Mouse (Mus musculus): Measurements from ENCODE around the gene Zfpl1. TPM values are rescaled to one million over a fixed set of nuclear protein-coding genes. Genes with fewer than 3 reads are reported as not detected.

The Zfpl1 gene
- polyA plus RNA-seq, 1 experiment from 2014 or later = 88.8 TPM

DNA sequence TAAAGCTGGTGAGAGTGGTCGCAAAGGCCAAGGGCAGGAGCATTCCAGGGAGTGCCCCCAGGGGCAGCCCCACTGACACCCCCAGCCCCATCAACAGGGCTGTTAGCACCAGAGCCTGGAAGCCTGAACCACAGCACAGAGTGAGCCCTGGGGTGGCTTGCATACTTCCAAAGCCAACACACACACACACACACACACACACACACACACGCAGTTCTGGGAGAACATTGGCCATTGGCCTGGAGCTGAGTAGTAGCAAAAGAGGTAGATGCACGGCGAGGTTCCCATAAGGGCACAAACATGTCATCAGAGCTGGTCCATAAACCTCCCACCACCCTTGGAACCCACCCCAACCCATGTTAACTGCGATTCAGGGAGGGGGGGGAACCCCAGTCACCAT, 18.2 kb downstream of the Zfpl1 start:
- Histone ChIP-seq H3K9me3 (no peaks in the 10 kb centered on the region), H3K9ac (peak overlapping the region; percentile 41), H3K27ac (peak overlapping the region; percentile 72; the same call in 1 of the 2 replicates), H3K36me3 (peaks cover 28% of the 10 kb centered on the region), H3K27me3 (no peaks in the 10 kb centered on the region), H3K4me1 (peaks cover 36% of the 10 kb centered on the region), H3K4me2 (peak overlapping the region; percentile 82), H3K4me3 (peak overlapping the region; percentile 45)
- no peak for ATAC-seq (ENCODE audit: insufficient number of reproducible peaks, low FRiP score, low TSS enrichment, low read depth)
- 35% methylated on average over 5 of the region's 5 CpGs for WGBS

DNA sequence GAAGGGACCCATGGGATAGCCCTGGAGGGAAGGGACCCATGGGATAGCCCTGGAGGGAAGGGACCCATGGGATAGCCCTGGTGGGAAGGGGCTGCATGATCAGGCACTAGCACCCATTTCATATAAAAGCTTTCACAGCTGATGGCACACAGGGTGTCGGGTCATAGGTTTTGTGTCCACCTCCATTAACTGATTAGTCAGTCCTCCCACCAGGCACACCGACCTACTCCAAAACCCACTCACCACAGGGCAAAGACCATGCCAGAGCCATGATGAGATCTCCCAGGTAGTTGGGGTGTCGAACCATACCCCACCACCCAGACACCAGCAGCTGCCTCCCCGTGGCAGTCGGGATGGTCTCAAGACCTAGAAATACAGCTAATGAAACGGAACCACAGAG, 21.7 kb downstream of the Zfpl1 start:
- no peak overlapping the region for H3K9ac ChIP-seq
- no peak for ATAC-seq (ENCODE audit: insufficient number of reproducible peaks, low FRiP score, low TSS enrichment, low read depth)
- peaks cover 46% of the 10 kb centered on the region for H3K4me1 ChIP-seq
- no peak overlapping the region for H3K4me3 ChIP-seq
- H3K4me2 ChIP-seq = no peak overlapping the region
- H3K36me3 ChIP-seq = peaks cover 10% of the 10 kb centered on the region
- H3K27ac ChIP-seq = no peak overlapping the region
- no peaks in the 10 kb centered on the region for H3K9me3 ChIP-seq
- WGBS = 92% methylated on average over 6 of the region's 6 CpGs
- H3K27me3 ChIP-seq = no peaks in the 10 kb centered on the region

DNA sequence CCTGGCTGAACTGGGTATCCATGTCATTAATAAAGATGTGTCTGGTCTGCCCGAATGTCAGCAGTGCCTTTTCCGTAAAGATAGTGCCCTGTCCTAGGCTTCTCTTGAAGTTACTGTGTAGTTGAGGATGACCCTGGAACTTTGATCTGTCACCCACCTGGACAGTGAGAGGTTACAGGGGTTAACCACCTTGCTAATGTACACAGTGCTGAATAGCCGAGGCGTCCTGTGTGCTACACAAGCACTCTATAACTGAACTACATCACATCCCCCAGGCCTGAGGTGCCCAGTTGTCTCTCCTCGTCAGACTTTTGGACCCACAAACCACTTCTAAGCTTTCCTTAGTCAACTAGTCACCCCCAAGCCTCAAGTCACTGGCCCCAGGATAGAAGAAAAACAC, 22.3 kb downstream of the Zfpl1 start:
- Histone ChIP-seq H3K9ac (peak overlapping the region; percentile 86; the same call in 1 of the 2 replicates), H3K4me3 (peak overlapping the region; percentile 85), H3K27ac (peak overlapping the region; percentile 94), H3K27me3 (no peaks in the 10 kb centered on the region), H3K4me2 (peak overlapping the region; percentile 94), H3K4me1 (peaks cover 39% of the 10 kb centered on the region), H3K36me3 (peaks cover 10% of the 10 kb centered on the region), H3K9me3 (no peaks in the 10 kb centered on the region)
- 65% methylated on average over 5 of the region's 5 CpGs for WGBS
- no peak for ATAC-seq (ENCODE audit: insufficient number of reproducible peaks, low FRiP score, low TSS enrichment, low read depth)

DNA sequence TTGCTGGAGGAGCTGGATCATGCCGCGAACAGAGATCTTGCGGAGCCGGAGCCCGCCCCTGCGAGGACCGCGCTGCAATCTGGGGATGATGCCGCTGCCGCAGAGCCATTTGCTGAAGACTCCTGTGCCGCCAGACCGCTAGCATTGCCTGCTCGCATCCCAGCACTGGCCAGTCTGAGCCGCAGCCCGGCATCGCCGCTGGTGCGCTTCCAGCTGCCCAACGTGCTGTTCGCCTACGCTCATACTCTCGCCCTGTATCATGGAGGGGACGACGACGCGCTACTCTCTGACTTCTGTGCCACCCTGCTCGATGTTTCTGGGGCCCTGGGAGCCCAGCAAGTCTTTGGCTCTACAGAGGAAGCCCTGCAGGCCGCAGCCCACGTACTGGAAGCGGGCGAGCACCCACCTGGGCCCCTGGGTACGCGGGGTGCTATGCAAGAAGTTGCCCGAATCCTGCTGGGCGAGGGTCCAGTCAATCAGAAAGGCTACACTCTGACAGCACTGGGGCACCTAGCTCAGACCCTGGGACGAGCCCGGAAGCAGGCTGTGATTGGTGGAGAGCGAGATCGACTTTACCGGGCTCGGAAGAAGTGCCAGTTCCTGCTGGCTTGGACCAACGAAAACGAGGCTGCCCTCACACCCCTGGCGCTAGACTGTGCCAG, 23.0 kb downstream of the Zfpl1 start:
- Histone ChIP-seq H3K4me2 (peak overlapping the region; percentile 94), H3K36me3 (peaks cover 10% of the 10 kb centered on the region), H3K4me3 (peak overlapping the region; percentile 85), H3K27ac (peak overlapping the region; percentile 94), H3K9ac (peak overlapping the region; percentile 86), H3K27me3 (no peaks in the 10 kb centered on the region), H3K9me3 (no peaks in the 10 kb centered on the region), H3K4me1 (peaks cover 35% of the 10 kb centered on the region)
- WGBS = 2% methylated on average over 44 of the region's 44 CpGs
- ATAC-seq (ENCODE audit: insufficient number of reproducible peaks, low FRiP score, low TSS enrichment, low read depth) = no peak

GRCm38 (mm10) chr19:6061021-6061533, 23.7 kb downstream of the Zfpl1 start, which contains the start of gene Znhit2:
Znhit2 (plus strand) TSS chr19:6061192.
- H3K9me3 ChIP-seq = no peaks in the 10 kb centered on the region
- H3K27me3 ChIP-seq = no peaks in the 10 kb centered on the region
- H3K36me3 ChIP-seq = peaks cover 10% of the 10 kb centered on the region
- under 1% methylated on average over 58 of the region's 58 CpGs for WGBS
- peak; percentile 70; the same call in 1 of the 2 replicates for ATAC-seq (ENCODE audit: insufficient number of reproducible peaks, low FRiP score, low TSS enrichment, low read depth)
- H3K27ac ChIP-seq = peak within 1 kb of the TSS; percentile 94
- H3K4me1 ChIP-seq = peaks cover 35% of the 10 kb centered on the region
- H3K4me3 ChIP-seq = peak within 1 kb of the TSS; percentile 85
- H3K9ac ChIP-seq = peak within 1 kb of the TSS; percentile 86
- peak within 1 kb of the TSS; percentile 94 for H3K4me2 ChIP-seq

DNA sequence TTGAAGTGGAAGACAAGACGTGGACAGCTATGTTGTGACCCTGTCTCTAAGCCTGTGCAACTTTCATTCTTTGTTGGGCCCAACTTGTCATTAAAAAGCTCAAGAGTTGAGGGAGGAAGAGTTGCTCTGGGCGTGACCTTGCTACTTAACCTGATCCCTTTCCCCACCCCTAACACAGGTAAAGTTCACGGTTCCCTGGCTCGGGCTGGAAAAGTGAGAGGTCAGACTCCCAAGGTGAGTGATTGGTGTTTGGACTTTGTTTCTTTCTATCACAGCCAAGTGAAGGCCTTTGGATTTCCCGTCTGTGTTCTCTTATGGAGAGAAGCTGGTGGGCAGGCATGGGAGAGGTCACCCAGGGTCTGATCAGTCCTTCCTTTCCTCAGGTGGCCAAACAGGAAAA, 25.8 kb downstream of the Zfpl1 start:
- Histone ChIP-seq H3K9me3 (no peaks in the 10 kb centered on the region), H3K27ac (peak overlapping the region; percentile 84; the same call in 1 of the 2 replicates), H3K4me3 (peak overlapping the region; percentile 90), H3K27me3 (no peaks in the 10 kb centered on the region), H3K9ac (no peak overlapping the region; the same call in 1 of the 2 replicates), H3K4me1 (peaks cover 35% of the 10 kb centered on the region), H3K4me2 (peak overlapping the region; percentile 70), H3K36me3 (peaks cover 27% of the 10 kb centered on the region)
- ATAC-seq (ENCODE audit: insufficient number of reproducible peaks, low FRiP score, low TSS enrichment, low read depth) = no peak
- 73% methylated on average over 5 of the region's 5 CpGs for WGBS

- no peaks in the 10 kb centered on the region for H3K27me3 ChIP-seq
- peaks cover 32% of the 10 kb centered on the region for H3K36me3 ChIP-seq
- 33% methylated on average over 5 of the region's 5 CpGs for WGBS
- ATAC-seq (ENCODE audit: insufficient number of reproducible peaks, low FRiP score, low TSS enrichment, low read depth) = no peak
- peaks cover 35% of the 10 kb centered on the region for H3K4me1 ChIP-seq
- H3K4me2 ChIP-seq = peak overlapping the region; percentile 70
- peak overlapping the region; percentile 84 for H3K27ac ChIP-seq
- H3K9me3 ChIP-seq = no peaks in the 10 kb centered on the region
- peak overlapping the region; percentile 90 for H3K9ac ChIP-seq
- peak overlapping the region; percentile 90 for H3K4me3 ChIP-seq
Measured at GRCm38 (mm10) chr19:6058513-6058912, 26.2 kb downstream of the Zfpl1 start.

DNA sequence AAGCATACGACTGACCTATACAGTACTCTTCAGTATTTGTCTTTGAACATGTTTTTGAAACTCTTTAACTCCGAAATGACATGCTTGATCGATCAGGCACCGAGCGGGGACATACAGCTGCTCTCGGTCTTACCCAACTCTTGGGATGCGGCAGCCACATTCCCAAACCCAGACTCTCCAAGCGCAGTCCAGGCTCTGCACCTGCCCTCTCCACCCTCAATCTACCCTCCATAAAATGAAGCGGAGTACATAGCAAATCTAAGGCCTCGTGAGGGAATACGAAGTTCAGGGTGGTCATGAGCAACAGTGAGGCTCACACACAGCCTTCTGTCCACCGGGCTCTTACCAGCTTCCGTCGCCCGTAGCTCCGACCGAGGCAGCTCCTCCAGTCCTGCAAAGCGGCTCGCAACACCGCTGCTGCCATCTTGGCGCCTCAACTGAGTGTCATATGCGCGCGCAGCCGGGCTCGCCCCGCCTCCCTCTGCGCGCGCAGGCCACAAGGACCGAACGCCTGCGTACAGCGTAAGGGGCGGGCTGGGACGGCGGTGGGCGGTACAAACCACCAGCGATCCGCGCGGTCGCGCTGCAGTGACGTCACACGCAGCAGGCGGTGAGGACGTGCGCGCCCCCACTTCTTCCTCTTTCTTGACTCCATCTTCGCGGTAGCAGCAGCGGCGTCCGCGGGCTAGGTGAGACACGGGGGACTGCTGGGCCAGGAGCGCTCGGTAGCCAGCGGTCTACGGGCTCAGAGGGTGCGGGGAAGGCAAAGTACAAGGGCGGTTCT, 27.3 kb downstream of the Zfpl1 start, which contains the start of the genes Mrpl49 and Fau:
Gene Mrpl49 (minus strand): TSS at position 473 of the 784 bp plus-strand sequence.
Gene Fau (plus strand): TSS at position 532 of the 784 bp plus-strand sequence.
- peak; percentile 87 for ATAC-seq (ENCODE audit: insufficient number of reproducible peaks, low FRiP score, low TSS enrichment, low read depth)

DNA sequence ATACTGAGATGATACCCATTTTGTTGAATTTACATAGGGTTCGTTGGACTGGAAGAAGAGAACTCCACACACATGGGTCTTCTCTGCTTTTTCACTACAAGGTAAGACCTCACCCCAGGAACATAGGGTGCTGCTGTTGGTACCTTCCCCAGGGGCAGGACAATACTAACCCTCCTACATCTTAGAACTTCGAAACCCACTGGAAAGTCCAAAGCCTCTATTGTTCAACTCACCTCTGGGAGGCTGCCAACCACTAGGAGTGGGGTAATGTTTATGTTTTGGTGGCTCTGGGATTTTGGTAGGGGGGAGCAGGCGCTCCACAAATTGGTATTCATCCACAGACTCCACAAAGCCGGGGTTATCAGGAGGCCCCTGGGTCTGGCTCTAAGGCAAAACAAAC, 28.1 kb downstream of the Zfpl1 start:
- WGBS = 58% methylated on average over 4 of the region's 4 CpGs
- ATAC-seq (ENCODE audit: insufficient number of reproducible peaks, low FRiP score, low TSS enrichment, low read depth) = no peak
- peaks cover 50% of the 10 kb centered on the region for H3K36me3 ChIP-seq

More for the DNA sequence above, 27.3 kb downstream of the Zfpl1 start, which contains the start of the genes Mrpl49 and Fau:
- H3K27ac ChIP-seq = peak within 1 kb of the TSS; percentile 84
- H3K4me2 ChIP-seq = peak within 1 kb of the TSS; percentile 70
- H3K4me3 ChIP-seq = peak within 1 kb of the TSS; percentile 90
- H3K4me1 ChIP-seq = peaks cover 35% of the 10 kb centered on the region
- peak within 1 kb of the TSS; percentile 90 for H3K9ac ChIP-seq
- WGBS = under 1% methylated on average over 63 of the region's 63 CpGs
- peaks cover 42% of the 10 kb centered on the region for H3K36me3 ChIP-seq
- no peaks in the 10 kb centered on the region for H3K27me3 ChIP-seq
- no peaks in the 10 kb centered on the region for H3K9me3 ChIP-seq

DNA sequence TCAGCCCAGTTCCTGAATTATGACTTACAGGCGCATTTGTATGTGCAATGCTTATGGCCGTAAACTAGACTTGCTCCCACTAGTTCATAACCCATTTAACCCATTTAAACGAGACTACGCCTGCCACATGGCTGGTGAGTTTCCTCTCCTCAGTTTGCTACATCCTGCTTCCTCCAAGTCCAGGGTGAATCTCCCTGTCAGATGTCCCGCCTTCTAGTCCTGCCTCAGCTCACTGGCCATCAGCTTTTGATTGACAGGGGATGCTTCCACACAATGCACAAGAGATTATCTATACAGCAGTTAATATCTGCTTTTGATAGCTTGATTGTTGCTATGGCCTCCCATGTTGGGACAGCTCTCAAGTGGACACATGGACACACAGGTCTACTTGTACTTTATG, 30.5 kb downstream of the Zfpl1 start:
- H3K4me1 ChIP-seq = peaks cover 21% of the 10 kb centered on the region
- no peak overlapping the region for H3K4me2 ChIP-seq
- H3K4me3 ChIP-seq = no peak overlapping the region
- H3K9ac ChIP-seq = no peak overlapping the region
- no peak overlapping the region for H3K27ac ChIP-seq
- H3K27me3 ChIP-seq = no peaks in the 10 kb centered on the region
- H3K36me3 ChIP-seq = peaks cover 69% of the 10 kb centered on the region
- 76% methylated on average over 5 of the region's 5 CpGs for WGBS
- no peaks in the 10 kb centered on the region for H3K9me3 ChIP-seq
- no peak for ATAC-seq (ENCODE audit: insufficient number of reproducible peaks, low FRiP score, low TSS enrichment, low read depth)

More for the DNA sequence above, 28.1 kb downstream of the Zfpl1 start:
- H3K27me3 ChIP-seq = no peaks in the 10 kb centered on the region
- H3K9me3 ChIP-seq = no peaks in the 10 kb centered on the region
- peak overlapping the region; percentile 66 for H3K4me2 ChIP-seq
- peak overlapping the region; percentile 67 for H3K9ac ChIP-seq
- H3K27ac ChIP-seq = no peak overlapping the region
- peak overlapping the region; percentile 90 for H3K4me3 ChIP-seq
- H3K4me1 ChIP-seq = peaks cover 27% of the 10 kb centered on the region

DNA sequence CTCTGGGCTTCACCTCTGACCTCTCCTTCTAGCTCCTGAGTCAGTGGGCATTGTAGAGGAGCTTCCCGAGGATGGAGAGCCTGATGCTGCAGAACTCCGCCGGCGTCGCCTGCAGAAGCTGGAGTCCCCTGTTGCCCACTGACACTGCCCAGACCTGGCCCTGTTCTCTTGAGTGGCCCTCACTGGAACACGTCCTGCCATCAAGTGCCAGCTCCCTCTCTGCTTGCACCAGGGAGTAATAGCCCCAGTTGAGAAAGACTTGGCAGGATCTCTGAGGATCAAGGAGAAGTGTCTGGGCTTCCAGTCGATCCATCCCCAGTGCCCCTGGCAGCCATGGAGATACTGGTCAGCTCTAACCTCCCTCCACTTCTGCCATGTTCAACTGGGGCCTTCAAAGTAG, 32.2 kb downstream of the Zfpl1 start:
- 89% methylated on average over 7 of the region's 7 CpGs for WGBS
- Histone ChIP-seq H3K4me3 (no peak overlapping the region), H3K36me3 (peaks cover 80% of the 10 kb centered on the region), H3K27ac (no peak overlapping the region), H3K4me1 (peaks cover 28% of the 10 kb centered on the region), H3K27me3 (no peaks in the 10 kb centered on the region), H3K9me3 (no peaks in the 10 kb centered on the region), H3K4me2 (no peak overlapping the region), H3K9ac (no peak overlapping the region)
- ATAC-seq (ENCODE audit: insufficient number of reproducible peaks, low FRiP score, low TSS enrichment, low read depth) = no peak

Data from limb, embryonic 15.5 days (tissue).